Mouse (Mus musculus) liver, embryonic 16.5 days (tissue): ENCODE data around the gene Src. TPM values are rescaled to one million over a fixed set of nuclear protein-coding genes. Genes with fewer than 3 reads are reported as not detected.

Source experiments
- ATAC-seq: fragments of 200-750 bp; cut with Nextera tagmentation; 2 replicates; pipeline ENCODE4 v1.8.0; 2017; ENCODE audit warnings: low read depth, mild to moderate bottlenecking, moderate number of reproducible peaks, moderate library complexity
- H3K27ac ChIP-seq: fragments of 300-500 bp; sonication (generic); 2 replicates; pipeline ENCODE4 v1.5.1; 2014; ENCODE audit warnings: mild to moderate bottlenecking, low read length
- H3K27me3 ChIP-seq: fragments of 300-500 bp; sonication (generic); 2 replicates; pipeline ENCODE4 v1.6.1; 2014; ENCODE audit warnings: low read depth, low read length, mixed read lengths; ENCODE audit not compliant: control insufficient read depth, insufficient read depth
- H3K36me3 ChIP-seq: fragments of 300-500 bp; sonication (generic); 2 replicates; pipeline ENCODE4 v1.6.1; 2014; ENCODE audit warnings: mild to moderate bottlenecking; ENCODE audit not compliant: control insufficient read depth, insufficient read depth
- H3K4me1 ChIP-seq: fragments of 300-500 bp; sonication (generic); 2 replicates; pipeline ENCODE4 v1.6.1; 2014; ENCODE audit warnings: low read depth, low read length, mixed read lengths; ENCODE audit not compliant: control insufficient read depth
- H3K4me2 ChIP-seq: fragments of 300-500 bp; sonication (generic); 2 replicates; pipeline ENCODE4 v1.6.1; 2014; ENCODE audit warnings: low read depth, low read length, mixed read lengths
- H3K4me3 ChIP-seq: fragments of 300-500 bp; sonication (generic); 2 replicates; pipeline ENCODE4 v1.5.1; 2014; ENCODE audit warnings: low read depth, mild to moderate bottlenecking, low read length
- H3K9ac ChIP-seq: fragments of 300-500 bp; sonication (generic); 2 replicates; pipeline ENCODE4 v1.6.1; 2014; ENCODE audit warnings: low read depth, low read length
- H3K9me3 ChIP-seq: fragments of 300-500 bp; sonication (generic); replicated peaks from 2 replicates; pipeline ENCODE4 v1.6.1; 2016; ENCODE audit warnings: low read length; ENCODE audit not compliant: control insufficient read depth
- WGBS: fragments of 180-500 bp; shearing (Covaris S2); extraction: QIAGEN DNeasy Blood & Tissue Kit; methylation state at CpG from one replicate; pipeline ENCODE4 v1.1.7; 2014; ENCODE audit not compliant: insufficient replicate concordance; 5-methylcytosine and 5-hydroxymethylcytosine counted together
- polyA plus RNA-seq: library from polyadenylated mRNA; unstranded; fragments of >200 nt; fragmentation: Nextera tagmentation; extraction: Ambion mirVana; gene quantifications from 2 replicates; pipeline ENCODE4 v1.2.1, GENCODE M21; 2015

Src gene
- polyA plus RNA-seq, 1 experiment from 2014 or later, result 1.5 TPM

DNA sequence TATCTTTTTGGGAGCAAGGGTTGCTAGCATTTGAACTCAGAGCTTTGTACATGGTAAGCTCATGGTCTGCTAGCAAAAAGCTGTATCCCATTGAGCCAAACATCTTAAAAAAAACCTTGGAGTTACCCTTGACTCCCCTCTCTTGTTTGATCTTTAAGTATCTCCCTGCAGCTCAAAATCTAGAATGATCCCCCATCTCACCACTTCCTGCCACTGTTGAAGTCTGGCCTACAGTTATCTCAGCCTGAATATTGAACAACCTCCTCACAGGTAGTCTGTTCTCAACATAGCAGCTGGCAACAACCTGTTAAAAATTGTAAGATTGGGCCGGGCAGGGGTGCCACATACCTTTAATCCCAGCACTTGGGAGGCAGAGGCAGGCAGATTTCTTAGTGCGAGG is 17.0 kb upstream of the Src start:
- Histone ChIP-seq H3K4me2 (no peak overlapping the region), H3K9me3 (no peaks in the 10 kb centered on the region; the same call in 1 of the 2 replicates), H3K4me1 (no peaks in the 10 kb centered on the region; the same call in 1 of the 2 replicates), H3K27me3 (no peaks in the 10 kb centered on the region), H3K36me3 (peaks cover 8% of the 10 kb centered on the region), H3K27ac (no peak overlapping the region), H3K4me3 (no peak overlapping the region), H3K9ac (no peak overlapping the region)
- no peak for ATAC-seq
- 60% methylated on average over 2 of the region's 2 CpGs for WGBS

- Histone ChIP-seq H3K27me3 (no peaks in the 10 kb centered on the region), H3K36me3 (no peaks in the 10 kb centered on the region), H3K9me3 (no peaks in the 10 kb centered on the region), H3K4me3 (no peak overlapping the region), H3K4me2 (no peak overlapping the region), H3K4me1 (no peaks in the 10 kb centered on the region; the same call in 1 of the 2 replicates), H3K9ac (no peak overlapping the region), H3K27ac (no peak overlapping the region)
- ATAC-seq, result no peak
- WGBS, result 59% methylated on average over 7 of the region's 7 CpGs
Measured at GRCm38 (mm10) chr2:157407596-157407995, 10.6 kb upstream of the Src start.

DNA sequence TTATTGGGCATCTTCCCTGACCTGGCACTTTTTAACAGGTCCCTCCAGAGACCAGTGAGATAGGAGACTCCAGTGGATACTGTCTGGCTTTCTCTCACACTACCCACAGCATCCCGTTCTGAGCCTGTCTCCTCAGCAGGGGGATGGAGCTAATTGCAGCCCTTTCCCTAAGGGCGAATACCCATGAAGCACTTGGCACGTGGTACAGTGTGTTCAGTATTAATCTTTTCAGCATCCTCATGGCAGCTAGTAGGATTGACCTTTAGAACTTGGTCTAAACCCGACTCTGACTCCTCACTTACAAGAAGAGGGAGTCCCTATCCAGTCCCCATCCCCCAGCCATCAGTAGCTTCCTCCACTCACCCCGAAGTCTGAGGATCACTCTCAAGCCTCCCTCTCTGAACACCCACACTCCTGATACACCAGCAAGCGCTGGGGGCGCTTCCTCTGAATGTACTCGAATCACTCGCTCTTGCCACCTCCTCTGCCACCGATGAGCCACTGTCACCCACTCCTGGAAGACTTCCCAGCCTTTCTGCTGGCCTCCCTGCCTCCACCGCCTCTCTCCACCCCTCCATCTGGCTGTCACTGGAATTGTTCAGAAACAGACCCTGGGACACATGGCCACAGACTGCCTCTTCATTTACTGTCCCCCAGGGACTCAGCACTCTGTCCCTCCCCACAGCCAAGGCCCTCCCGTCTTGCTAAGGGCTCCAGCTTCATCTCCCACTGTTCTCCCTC is 8.3 kb upstream of the Src start:
- WGBS, result 60% methylated on average over 12 of the region's 12 CpGs

GRCm38 (mm10) chr2:157411151-157411693 is 7.0 kb upstream of the Src start:
- H3K4me1 ChIP-seq, result no peaks in the 10 kb centered on the region
- H3K27ac ChIP-seq, result no peak overlapping the region
- no peak overlapping the region for H3K4me3 ChIP-seq
- WGBS, result 71% methylated on average over 6 of the region's 6 CpGs
- no peaks in the 10 kb centered on the region for H3K27me3 ChIP-seq
- no peak for ATAC-seq
- no peak overlapping the region for H3K4me2 ChIP-seq
- no peaks in the 10 kb centered on the region for H3K9me3 ChIP-seq
- H3K9ac ChIP-seq, result no peak overlapping the region
- no peaks in the 10 kb centered on the region for H3K36me3 ChIP-seq

More for the DNA sequence above, 8.3 kb upstream of the Src start:
- no peak overlapping the region for H3K9ac ChIP-seq
- ATAC-seq, result no peak
- H3K27ac ChIP-seq, result no peak overlapping the region
- H3K4me2 ChIP-seq, result no peak overlapping the region
- H3K4me3 ChIP-seq, result no peak overlapping the region
- H3K4me1 ChIP-seq, result no peaks in the 10 kb centered on the region; the same call in 1 of the 2 replicates
- no peaks in the 10 kb centered on the region for H3K9me3 ChIP-seq
- no peaks in the 10 kb centered on the region for H3K27me3 ChIP-seq
- no peaks in the 10 kb centered on the region for H3K36me3 ChIP-seq

DNA sequence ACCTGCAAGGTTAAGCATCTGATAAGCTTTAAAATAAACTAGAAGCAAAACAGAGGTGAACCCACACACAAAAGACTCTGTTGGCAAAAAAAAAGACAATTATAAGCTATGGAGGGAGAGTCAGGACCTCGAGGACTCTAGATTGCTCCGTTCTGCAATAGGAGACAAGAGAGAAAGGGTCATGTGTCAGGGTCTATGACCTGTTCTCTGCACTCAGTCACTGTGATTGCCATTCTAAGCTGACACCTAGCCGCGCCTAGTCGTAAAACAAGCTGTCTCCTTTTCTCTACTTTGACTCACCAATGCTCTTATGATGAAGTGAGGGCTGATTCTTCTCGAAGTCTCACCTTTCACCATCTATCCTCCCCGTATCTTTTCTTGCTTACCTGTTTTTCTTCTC is 5.7 kb upstream of the Src start:
- H3K9me3 ChIP-seq, result no peaks in the 10 kb centered on the region
- H3K27ac ChIP-seq, result no peak overlapping the region
- no peak overlapping the region for H3K9ac ChIP-seq
- H3K4me1 ChIP-seq, result no peaks in the 10 kb centered on the region
- no peak overlapping the region for H3K4me2 ChIP-seq
- no peak for ATAC-seq
- no peak overlapping the region for H3K4me3 ChIP-seq
- H3K27me3 ChIP-seq, result no peaks in the 10 kb centered on the region
- no peaks in the 10 kb centered on the region for H3K36me3 ChIP-seq
- 57% methylated on average over 7 of the region's 7 CpGs for WGBS

GRCm38 (mm10) chr2:157417229-157417628 is 1.0 kb upstream of the Src start:
- ATAC-seq, result no peak
- no peaks in the 10 kb centered on the region for H3K27me3 ChIP-seq
- no peak overlapping the region for H3K4me2 ChIP-seq
- WGBS, result 68% methylated on average over 6 of the region's 6 CpGs
- H3K4me1 ChIP-seq, result no peaks in the 10 kb centered on the region
- no peak overlapping the region for H3K9ac ChIP-seq
- H3K27ac ChIP-seq, result no peak overlapping the region
- no peaks in the 10 kb centered on the region for H3K9me3 ChIP-seq
- no peaks in the 10 kb centered on the region for H3K36me3 ChIP-seq
- H3K4me3 ChIP-seq, result no peak overlapping the region

GRCm38 (mm10) chr2:157418609-157419071 is 396 bp downstream of the Src start:
- Histone ChIP-seq H3K27ac (no peak overlapping the region), H3K4me3 (no peak overlapping the region), H3K36me3 (no peaks in the 10 kb centered on the region), H3K4me2 (no peak overlapping the region), H3K9ac (no peak overlapping the region), H3K4me1 (peaks cover 4% of the 10 kb centered on the region), H3K27me3 (peaks cover 4% of the 10 kb centered on the region), H3K9me3 (no peaks in the 10 kb centered on the region)
- ATAC-seq, result no peak
- 13% methylated on average over 7 of the region's 7 CpGs for WGBS

DNA sequence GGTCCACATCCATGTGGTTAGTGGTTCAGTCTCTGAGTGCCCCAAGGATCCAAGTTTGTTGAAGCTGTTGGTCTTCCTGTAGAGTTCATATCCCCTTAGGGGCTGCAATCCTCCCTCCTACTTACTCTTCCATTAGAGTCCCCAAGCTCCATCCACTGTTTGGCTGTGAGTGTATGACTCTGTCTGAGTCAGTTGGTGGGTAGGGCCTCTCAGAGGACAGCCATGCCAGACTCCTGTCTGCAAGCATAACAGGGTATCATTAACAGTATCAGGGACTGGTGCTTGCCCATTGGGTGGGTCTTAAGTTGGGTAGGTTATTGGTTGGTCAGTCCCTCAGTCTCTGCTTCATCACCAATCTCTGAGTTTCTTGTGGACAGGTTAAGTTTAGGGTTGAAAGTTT is 1.3 kb downstream of the Src start:
- no peak for ATAC-seq
- Histone ChIP-seq H3K4me3 (no peak overlapping the region), H3K9me3 (no peaks in the 10 kb centered on the region), H3K36me3 (no peaks in the 10 kb centered on the region), H3K4me1 (peaks cover 4% of the 10 kb centered on the region), H3K9ac (no peak overlapping the region), H3K4me2 (no peak overlapping the region), H3K27ac (no peak overlapping the region), H3K27me3 (peaks cover 13% of the 10 kb centered on the region)

DNA sequence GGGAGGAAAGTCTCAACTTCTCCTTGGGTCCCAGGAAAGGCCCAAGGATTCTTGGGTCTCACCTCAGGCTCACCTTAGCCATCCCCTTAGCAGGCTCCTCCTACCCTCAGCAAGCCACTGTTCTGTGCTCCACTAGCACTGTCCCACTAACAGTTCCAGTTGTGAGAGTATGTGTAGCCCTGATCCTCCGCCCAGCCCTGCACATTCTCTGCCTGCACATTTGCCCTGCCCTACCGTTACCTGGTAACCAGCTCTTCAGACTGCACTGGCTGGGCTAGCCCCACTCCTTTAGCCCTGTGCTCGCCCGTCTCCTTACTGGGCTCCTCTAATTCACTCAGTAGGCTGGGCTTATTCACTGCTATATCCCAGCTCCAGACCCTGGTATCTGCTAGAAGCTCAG is 2.2 kb downstream of the Src start:
- no peaks in the 10 kb centered on the region for H3K9me3 ChIP-seq
- peaks cover 17% of the 10 kb centered on the region for H3K27me3 ChIP-seq
- H3K4me1 ChIP-seq, result peaks cover 4% of the 10 kb centered on the region
- no peak overlapping the region for H3K27ac ChIP-seq
- no peaks in the 10 kb centered on the region for H3K36me3 ChIP-seq
- no peak overlapping the region for H3K4me3 ChIP-seq
- no peak overlapping the region for H3K4me2 ChIP-seq
- ATAC-seq, result no peak
- H3K9ac ChIP-seq, result no peak overlapping the region
- 65% methylated on average over 4 of the region's 4 CpGs for WGBS
